Mouse (Mus musculus) thymus, adult 2 months (tissue): ENCODE data around the gene Smyd5.

Source experiments
- CTCF ChIP-seq: fragments of 200-500 bp; IDR thresholded peaks from 2 replicates; pipeline ENCODE4 v1.5.1; 2012; ENCODE audit warnings: mild to moderate bottlenecking, control low read depth, low read length, moderate library complexity, borderline replicate concordance; ENCODE audit not compliant: control insufficient read depth, poor library complexity, insufficient read depth; ENCODE audit errors: extremely low read depth
- POLR2A ChIP-seq: fragments of 200-500 bp; IDR thresholded peaks from 2 replicates; pipeline ENCODE4 v1.6.1; 2012; ENCODE audit warnings: mild to moderate bottlenecking, low read length, control low read depth, moderate library complexity; ENCODE audit not compliant: control insufficient read depth, poor library complexity, insufficient read depth; ENCODE audit errors: extremely low read depth

DNA sequence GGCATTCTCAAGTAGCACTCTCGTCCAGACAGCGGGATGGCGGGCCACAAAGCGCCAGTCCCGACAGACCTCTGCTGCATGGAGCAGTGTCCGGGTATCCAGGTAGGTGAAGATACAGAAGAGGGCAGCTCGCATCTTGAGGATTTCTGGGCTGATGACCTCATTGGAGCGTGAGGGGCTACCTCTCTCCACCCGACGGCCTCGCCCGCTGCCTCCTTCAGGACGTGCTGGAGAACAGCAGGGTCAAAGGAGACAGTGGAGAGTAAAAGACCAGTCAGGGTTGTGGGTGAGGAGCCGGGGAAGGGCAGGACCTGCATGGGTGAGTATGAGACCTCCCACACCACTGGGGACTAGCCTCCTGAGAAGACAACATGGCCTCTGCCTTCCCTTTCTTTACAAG is 46.6 kb downstream of the Smyd5 start:
- no peak for TF ChIP-seq CTCF
- no peak for TF ChIP-seq POLR2A
